Mouse (Mus musculus) G1E-ER4 (cell line): ENCODE data around the gene Tapt1. TPM values are rescaled to one million over a fixed set of nuclear protein-coding genes. Genes with fewer than 3 reads are reported as not detected.

ENCODE experiments used
- GATA1 ChIP-seq: IDR thresholded peaks from one replicate; pipeline ENCODE4 v1.8.0; 2012; ENCODE audit warnings: low read length, inconsistent platforms
- polyA plus RNA-seq: library from polyadenylated mRNA; stranded (reverse); fragments of >175 nt; gene quantifications from 2 replicates; pipeline ENCODE4 v1.2.3, GENCODE M21; 2012

Tapt1 gene
- polyA plus RNA-seq, 1 experiment = 29.8 TPM

DNA sequence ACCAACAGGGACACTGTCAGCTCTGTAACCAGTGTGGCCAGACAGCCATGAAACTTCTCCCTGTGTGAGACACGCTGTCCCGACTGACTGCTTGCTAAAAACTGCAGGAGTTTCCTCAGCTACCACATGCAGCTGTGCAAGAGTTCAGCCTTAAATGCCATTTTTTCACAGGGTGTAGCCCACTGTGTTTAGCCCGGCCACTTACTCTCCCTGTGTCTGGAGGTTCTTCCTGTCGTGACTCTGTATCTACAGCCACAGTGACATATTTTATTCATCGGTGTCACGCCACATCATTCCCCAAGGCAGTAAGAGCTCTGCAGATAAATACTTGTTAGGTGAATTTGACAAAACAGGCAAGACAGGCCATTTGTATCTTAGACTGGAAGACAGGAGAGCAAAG lies 59.6 kb downstream of the Tapt1 start:
- TF ChIP-seq GATA1 = no peak

DNA sequence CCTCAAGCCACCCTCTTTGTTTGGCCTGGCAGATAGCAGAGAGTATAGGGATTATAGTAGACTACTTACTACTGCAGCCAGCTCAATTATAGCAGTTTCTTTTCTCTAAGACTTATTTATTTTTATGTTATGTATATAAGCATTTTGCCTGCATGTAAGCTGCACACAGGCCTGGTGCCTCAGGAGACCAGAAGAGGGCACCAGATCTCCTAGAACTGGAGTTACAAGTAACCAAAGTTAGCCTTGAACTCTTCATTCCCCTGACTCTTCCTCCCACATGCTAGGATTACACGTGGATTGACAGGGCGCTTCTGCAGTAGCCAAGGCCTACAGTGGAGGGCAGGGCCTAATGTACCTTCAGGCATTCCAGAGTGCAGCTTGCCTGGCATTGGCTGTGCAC lies 60.6 kb downstream of the Tapt1 start:
- no peak for TF ChIP-seq GATA1

DNA sequence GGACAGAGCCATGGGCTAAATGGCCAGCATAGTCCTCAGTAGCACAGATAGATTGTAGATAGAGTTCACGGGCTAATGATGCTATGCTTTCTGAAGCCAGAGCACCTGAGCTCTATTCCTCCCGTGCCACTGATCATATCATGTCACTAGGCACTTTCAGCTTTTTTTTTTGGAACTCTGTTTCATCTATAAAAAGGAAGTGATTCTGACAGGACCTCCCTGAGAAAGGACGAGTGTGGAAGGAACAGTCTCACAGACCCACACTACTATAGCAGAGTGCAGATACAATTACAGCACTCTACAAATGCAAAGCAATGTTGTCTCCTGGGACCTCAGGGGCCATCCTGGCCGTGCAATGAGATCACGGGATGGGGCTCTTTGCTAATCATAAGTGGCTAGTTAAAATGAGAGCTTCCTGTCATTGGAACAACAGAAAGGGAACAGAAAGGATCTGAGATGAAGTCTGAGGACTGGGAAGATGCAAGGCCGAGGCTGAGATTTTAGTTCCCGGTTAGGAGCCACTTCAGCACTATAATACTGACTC lies 62.1 kb downstream of the Tapt1 start:
- no peak for TF ChIP-seq GATA1

DNA sequence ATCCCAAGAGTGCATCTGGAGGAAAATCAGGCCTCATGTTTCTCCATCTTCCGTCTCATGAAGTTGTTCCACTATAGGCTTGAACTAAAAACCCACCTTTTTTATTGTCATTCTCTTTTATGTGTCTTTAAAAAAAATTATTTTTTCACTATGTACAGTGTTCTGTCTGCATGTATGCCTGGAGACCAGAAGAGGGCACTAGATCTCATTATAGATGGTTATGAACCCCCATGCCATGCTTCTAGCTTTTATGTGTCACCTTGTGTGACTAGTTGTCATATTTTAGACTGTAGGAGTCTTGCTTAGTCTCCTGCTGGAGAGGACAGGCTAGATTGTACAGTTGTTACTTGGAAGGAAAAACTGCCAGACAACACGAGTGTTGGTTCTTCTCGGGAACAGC lies 63.1 kb downstream of the Tapt1 start:
- TF ChIP-seq GATA1 = no peak

DNA sequence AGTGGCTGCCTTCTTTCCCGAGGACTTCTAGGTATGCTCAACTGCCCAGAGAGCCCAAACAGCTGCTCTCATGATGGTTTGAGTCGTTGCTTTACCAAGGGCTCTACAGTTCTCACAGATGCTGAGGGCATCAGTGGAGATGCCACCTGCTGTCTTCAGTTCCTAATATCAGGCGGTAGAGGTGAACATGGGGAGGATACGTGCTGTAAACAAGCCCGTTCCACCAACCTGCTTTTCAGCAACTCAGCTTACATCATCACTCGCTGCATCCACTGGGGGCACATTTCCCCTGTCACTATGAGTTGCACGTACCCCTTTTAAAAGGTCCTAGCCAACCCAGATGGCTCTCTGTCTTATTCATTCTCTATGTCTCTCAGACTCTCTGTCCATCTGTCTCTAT lies 63.6 kb downstream of the Tapt1 start:
- no peak for TF ChIP-seq GATA1

DNA sequence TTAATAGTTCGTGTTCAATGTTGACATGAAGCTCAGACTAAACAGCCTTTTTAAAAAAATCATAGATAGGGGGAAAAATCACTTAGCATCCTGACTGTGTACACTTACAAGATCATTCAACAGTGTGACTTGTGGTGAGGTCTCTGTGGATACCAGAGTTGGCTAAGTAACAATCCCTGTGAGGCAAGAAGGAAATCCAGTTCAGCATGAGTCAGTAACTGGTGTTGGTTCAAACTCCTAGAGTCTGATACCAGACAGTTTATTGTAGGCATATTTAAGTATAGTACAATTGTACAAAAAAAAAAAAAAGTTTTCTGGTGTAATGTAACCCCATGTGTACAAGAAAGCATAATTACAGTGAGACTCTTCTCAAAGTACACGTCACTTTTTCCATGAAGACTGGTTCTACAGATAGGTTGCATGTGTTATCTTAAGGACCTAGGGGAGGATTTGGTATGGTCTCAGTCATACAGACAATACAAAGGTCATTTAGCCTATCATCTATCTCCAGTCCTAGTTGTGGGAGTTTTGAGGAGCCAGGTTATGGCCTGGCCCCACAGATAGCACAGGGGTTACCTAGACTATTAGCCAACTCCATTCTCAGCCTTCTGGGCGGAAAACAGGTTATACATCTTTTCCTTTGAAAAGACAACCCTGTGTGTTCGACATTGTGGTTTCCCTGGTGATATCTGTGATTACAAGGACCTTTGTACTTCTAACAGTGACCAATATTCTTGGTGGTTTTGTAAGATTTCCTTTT lies 66.6 kb downstream of the Tapt1 start:
- no peak for TF ChIP-seq GATA1

DNA sequence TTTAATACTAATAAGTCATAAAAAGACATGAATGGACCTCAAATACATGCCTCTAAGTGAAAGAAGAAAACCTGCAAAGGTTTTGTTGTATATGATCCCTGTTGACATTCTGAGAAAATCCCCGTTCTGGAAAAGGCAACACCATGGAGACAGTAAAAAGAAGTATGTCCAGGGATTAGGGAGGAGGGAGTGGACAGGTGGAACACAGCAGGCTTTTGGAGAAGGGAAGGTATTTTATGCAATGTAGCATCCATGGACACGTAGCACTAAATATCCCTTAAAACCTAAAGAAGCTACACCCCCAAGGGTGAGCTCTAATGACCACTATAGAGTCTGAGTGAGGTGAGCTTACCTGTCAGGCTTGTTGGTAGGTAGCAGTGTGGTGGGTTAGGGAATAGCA lies 67.2 kb downstream of the Tapt1 start:
- TF ChIP-seq GATA1 = no peak

DNA sequence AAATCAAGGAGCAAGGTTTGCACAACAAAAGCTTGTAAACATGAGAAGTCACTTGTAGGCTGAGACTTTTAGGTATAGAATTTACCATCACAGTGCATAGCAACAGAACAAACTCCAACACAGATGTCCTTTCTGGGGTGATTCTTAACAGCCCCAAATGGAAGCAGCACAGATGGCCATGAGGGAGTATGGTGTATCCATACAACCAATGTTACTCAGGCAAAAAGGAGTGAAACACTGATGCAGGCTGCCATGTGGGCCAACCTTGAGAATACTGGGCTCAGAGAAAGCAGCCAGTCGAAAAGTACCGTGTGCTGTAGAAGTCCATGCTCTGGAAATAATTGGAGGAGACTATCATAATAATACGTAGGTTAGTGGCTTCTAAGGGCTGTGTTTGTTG lies 68.0 kb downstream of the Tapt1 start:
- TF ChIP-seq GATA1 = no peak

DNA sequence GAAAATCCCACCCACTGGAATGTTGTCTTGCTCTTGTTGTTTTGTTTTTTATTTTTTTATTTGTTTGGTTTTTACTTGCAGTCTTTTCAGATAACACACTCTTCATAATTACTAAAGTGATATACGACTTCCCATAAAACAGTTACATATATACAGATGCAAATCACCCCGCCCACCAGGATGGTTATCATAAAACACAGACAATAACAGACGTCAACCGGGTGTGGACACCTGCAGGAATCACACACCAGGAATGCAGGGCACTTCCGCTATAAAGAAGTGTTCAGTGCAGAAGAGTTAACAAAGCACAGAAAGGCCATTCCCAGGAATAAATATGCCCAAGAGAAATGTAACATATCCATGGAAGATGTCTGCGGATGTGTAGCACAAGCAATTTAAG lies 68.7 kb downstream of the Tapt1 start:
- TF ChIP-seq GATA1 = no peak

DNA sequence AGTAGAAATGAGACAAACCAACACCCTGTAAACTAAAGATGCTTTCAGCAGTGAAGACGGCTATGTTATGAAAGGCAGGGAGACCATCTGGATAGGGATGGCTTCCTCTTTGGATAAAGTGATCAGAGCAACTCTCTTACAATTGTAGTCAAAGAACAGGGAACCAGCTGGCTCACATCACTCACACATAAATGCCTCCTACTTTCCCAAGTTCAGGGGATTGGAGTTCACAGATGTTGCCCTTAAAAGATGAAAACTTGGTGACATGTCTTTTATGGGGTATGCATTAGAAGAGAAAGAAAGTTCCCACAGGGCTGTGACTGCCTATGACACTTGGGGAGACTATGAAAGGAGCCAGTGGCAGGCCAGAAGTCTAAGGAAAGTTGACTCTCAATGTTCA lies 73.4 kb downstream of the Tapt1 start:
- TF ChIP-seq GATA1 = no peak

DNA sequence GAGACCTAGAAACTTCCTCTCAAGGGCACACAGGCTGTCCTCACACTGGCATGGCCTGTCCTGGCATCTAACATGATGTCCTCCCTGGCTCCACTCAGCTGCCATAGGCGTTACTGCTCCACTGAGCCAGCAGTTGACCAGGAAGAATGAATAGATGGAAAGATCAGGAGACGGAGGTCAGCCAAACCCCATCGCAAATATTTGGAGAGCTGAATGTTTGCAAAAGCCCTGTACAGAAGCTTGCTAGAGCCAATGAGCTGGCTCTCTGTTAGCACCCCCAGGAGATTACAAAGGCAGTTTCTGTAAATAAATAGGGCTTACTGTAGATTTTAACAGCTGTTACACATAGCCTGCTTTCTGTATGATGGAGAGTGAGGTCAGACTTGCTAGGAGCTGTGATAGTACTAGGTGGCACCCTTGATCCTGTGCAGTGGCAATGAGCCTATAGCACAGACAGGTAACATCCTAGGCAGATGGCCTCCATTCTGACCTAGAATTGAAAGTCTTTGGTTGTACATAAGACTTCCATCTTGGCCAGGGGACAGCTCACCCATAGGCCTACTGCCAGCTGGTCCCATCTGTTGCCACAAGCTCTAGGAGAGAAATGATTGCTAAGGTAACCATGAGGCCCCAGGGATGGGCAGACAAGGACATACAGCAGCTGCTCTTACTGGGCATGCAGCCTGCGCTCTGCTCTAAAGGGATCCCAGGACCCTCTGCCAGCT lies 74.9 kb downstream of the Tapt1 start:
- TF ChIP-seq GATA1 = no peak

DNA sequence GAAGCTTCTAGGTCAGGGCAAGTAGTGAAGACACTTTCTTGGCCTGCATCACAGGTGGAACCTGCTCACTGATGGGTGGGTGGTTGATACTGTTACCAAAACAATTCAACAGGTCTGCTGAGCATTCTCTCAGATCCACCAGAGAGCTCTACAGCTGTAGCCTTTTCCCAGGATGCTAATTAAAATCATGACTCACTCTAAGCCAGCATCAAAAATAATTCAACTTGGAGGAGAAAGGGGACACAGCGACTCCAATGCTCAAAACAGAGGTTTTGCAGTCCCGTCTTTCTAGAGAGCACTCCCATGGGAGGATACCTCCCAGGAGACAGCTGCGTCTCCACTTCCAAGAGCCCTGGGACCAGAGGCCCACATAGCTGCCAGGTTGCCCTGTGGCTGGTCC lies 78.7 kb downstream of the Tapt1 start:
- TF ChIP-seq GATA1 = no peak

DNA sequence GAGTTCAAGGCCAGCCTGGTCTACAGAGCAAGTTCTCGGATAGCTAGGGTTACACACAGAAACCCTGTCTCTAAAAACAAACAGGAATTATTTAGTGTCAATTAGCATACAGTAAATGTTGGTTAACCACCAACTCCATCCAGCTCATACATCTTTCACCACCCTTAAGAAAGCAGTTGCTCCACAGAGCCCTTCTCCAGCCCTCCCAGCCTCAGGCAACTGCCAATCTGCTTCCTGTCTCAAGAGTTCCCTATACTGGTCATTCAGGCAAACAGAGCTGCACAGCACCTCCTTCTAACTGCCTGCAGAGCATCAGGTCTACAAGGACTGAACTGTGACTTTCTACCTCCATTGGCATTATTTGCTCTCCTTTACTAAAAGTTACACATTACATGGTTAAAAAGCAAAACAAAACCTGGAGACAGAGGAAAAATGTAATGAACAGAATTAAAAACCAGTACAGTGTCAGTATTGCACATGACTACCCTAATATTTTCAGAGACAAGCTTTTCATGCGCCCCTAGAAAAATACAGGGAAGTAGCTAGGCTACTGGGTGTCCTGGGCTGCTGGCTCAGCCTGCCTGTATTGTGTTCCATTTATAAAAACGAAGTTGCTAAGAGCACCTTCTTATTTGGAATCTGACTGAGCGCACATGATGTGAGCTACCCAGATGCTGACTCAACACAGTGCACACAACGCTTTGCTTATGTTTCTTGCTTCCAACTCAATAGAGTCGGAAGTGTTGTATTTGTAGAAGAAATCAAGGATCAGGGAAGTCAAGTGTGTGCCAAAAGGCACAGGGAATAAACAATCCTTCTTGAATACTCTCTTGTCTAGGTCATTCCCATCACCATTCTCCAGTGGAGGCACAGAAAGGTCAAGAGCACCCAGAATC lies 79.7 kb downstream of the Tapt1 start:
- TF ChIP-seq GATA1 = no peak

DNA sequence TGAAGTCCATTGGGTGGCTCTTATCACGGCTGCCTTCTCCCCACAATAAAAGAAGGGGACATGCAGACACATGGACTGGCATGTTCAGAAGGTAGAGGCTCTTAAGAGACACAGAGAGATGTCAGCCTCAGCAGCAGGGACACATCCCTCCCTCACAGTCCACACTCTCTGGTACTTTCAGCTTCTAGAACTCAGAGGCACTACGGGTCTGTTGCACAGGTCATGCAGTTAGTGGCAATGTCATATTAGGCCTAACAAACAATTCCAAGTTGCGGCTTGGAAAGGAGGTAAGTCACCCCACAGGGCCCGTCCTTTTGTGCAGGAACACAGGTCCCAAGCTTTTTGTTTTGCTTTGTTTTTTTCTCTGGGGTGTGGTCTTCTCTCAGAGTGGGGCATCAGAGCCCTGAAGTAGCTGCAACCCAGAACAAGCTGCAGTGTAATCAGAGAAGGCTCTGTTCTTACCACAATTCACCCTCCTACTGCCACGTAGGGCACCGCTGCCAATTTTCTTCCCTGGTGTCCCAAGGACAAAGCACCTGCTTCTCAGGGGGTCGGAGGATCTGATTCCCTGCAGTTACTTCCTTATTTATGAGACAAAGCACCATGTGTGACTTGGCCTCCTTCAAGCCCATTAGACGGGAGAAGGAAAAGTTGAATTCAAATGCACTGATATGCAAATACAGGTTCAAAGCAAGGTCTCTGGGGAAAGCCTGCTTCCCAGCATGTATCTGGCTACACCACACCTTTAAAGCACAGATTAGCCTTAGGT lies 82.8 kb downstream of the Tapt1 start:
- no peak for TF ChIP-seq GATA1

DNA sequence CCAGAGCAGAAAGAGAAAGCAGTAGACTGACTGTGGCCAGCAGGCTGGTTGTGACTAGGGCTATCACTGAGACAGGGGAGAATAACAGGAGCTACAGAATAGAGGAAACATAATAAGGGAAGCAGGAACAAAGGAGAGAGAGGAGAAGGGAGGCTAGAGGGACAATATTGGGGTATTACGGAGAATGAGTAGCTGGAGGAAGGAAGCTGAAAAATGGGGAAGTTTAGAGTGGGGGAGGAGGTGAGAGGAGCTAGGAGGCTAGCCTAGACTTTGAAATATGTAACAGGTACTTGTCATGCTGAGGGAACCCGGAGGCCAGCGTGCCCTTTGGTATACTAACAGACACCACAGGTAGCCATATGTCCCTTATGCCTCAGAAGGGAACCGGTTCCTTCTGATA lies 98.9 kb downstream of the Tapt1 start:
- no peak for TF ChIP-seq GATA1

Other genes with a start within 250 kb of the Tapt1 start
- gene Fgfbp1, start 244.8 kb downstream of the Tapt1 start, polyA plus RNA-seq = not detected in 2 replicates
- not detected in 2 replicates for gene Prom1, start 124.6 kb downstream of the Tapt1 start, polyA plus RNA-seq